Mouse (Mus musculus) neural tube, embryonic 10.5 days (tissue): ENCODE measurements at regions not wholly inside any gene's neighbourhood (a gene's known extent, or its start where the extent isn't known, plus 50 kb on each side); places are given as distances from the start of the nearest gene placed in this dataset.
A peak's percentile ranks its signal among the peaks of the same experiment; 100 is the strongest.
"Not testable (repeated sequence)": the region's sequence is repeated elsewhere in the genome, so short reads cannot be mapped to it uniquely, and the experiment has no call there.

Experiments
- DNase-seq: peaks from one replicate; pipeline ENCODE4 v3.0.0-alpha.2; 2017; ENCODE audit warnings: low spot score; ENCODE audit errors: extremely low spot score

GRCm38 (mm10) chr5:59831836-59832235 is 1976.8 kb upstream of the G6pd2 start:
- DNase-seq, result no peak

GRCm38 (mm10) chr5:59845745-59846144 is 1962.9 kb upstream of the G6pd2 start:
- DNase-seq, result no peak

GRCm38 (mm10) chr5:59847643-59848042 is 1961.0 kb upstream of the G6pd2 start:
- DNase-seq, result no peak

GRCm38 (mm10) chr5:59893952-59894724 is 1914.5 kb upstream of the G6pd2 start:
- DNase-seq, result no peak

- DNase-seq, result no peak
These were observed 1886.7 kb upstream of the G6pd2 start for GRCm38 (mm10) chr5:59921910-59922309.

GRCm38 (mm10) chr5:59940861-59941260 is 1867.8 kb upstream of the G6pd2 start:
- no peak for DNase-seq

- DNase-seq, result no peak
These were observed 1862.9 kb upstream of the G6pd2 start for GRCm38 (mm10) chr5:59945761-59946160.

- DNase-seq, result no peak
These were observed 1860.6 kb upstream of the G6pd2 start for GRCm38 (mm10) chr5:59947831-59948568.

GRCm38 (mm10) chr5:59956240-59956639 is 1852.4 kb upstream of the G6pd2 start:
- DNase-seq, result not testable (repeated sequence)

- peak; percentile 19 for DNase-seq
These were observed 1811.9 kb upstream of the G6pd2 start for GRCm38 (mm10) chr5:59996698-59997097.

- not testable (repeated sequence) for DNase-seq
These were observed 1765.9 kb upstream of the G6pd2 start for GRCm38 (mm10) chr5:60042603-60043175.

- no peak for DNase-seq
These were observed 1759.6 kb upstream of the G6pd2 start for GRCm38 (mm10) chr5:60049053-60049452.

GRCm38 (mm10) chr5:60061178-60061577 is 1747.4 kb upstream of the G6pd2 start:
- DNase-seq, result no peak
